Mouse (Mus musculus) adrenal gland, postnatal 4 days (tissue): Measurements from ENCODE around the gene Slc9a9. TPM values are rescaled to one million over a fixed set of nuclear protein-coding genes. Genes with fewer than 3 reads are reported as not detected.

ENCODE experiments used
- DNase-seq, 2 experiments: peaks; one replicate each; pipeline ENCODE4 v3.0.0; 2021 to 2022; ENCODE audit warnings: low spot score in 2 of 2, mixed read lengths in 2 of 2
- total RNA-seq, 2 experiments: library from RNA; stranded (reverse); gene quantifications; 2 replicates each; pipeline ENCODE4 v1.2.3; 2021

Gene Slc9a9
- total RNA-seq, 2 experiments from 2014 or later, result 3.4 to 4.4 TPM

- no peak for DNase-seq
Observed at GRCm38 (mm10) chr9:95150096-95150495, 480.4 kb downstream of the Slc9a9 start.

GRCm38 (mm10) chr9:95150597-95150996, 480.9 kb downstream of the Slc9a9 start:
- DNase-seq, result no peak

- DNase-seq, result no peak
Observed at GRCm38 (mm10) chr9:95150998-95151397, 481.3 kb downstream of the Slc9a9 start.

- DNase-seq, result no peak
Observed at GRCm38 (mm10) chr9:95151746-95152145, 482.0 kb downstream of the Slc9a9 start.

GRCm38 (mm10) chr9:95153966-95154365, 484.3 kb downstream of the Slc9a9 start:
- no peak for DNase-seq

GRCm38 (mm10) chr9:95157948-95158347, 488.2 kb downstream of the Slc9a9 start:
- no peak for DNase-seq

GRCm38 (mm10) chr9:95158916-95159315, 489.2 kb downstream of the Slc9a9 start:
- DNase-seq, result no peak

GRCm38 (mm10) chr9:95160575-95161300, 491.0 kb downstream of the Slc9a9 start:
- no peak for DNase-seq

- DNase-seq, result no peak
Observed at GRCm38 (mm10) chr9:95161699-95162098, 492.0 kb downstream of the Slc9a9 start.

GRCm38 (mm10) chr9:95166224-95166623, 496.5 kb downstream of the Slc9a9 start:
- DNase-seq, result no peak

GRCm38 (mm10) chr9:95167806-95168205, 498.1 kb downstream of the Slc9a9 start:
- no peak for DNase-seq

GRCm38 (mm10) chr9:95168487-95169008, 498.8 kb downstream of the Slc9a9 start:
- DNase-seq, result no peak

GRCm38 (mm10) chr9:95178170-95178569, 508.5 kb downstream of the Slc9a9 start:
- DNase-seq, result no peak

- DNase-seq, result no peak
Observed at GRCm38 (mm10) chr9:95180005-95180404, 510.3 kb downstream of the Slc9a9 start.

- no peak for DNase-seq
Observed at GRCm38 (mm10) chr9:95180569-95180968, 510.9 kb downstream of the Slc9a9 start.

GRCm38 (mm10) chr9:95181241-95182043, 511.7 kb downstream of the Slc9a9 start:
- DNase-seq, result no peak

- DNase-seq, result no peak
Observed at GRCm38 (mm10) chr9:95182272-95182671, 512.6 kb downstream of the Slc9a9 start.

- DNase-seq, result no peak
Observed at GRCm38 (mm10) chr9:95184453-95184852, 514.7 kb downstream of the Slc9a9 start.

GRCm38 (mm10) chr9:95185840-95186239, 516.1 kb downstream of the Slc9a9 start:
- DNase-seq, result no peak

GRCm38 (mm10) chr9:95186386-95187289, 516.9 kb downstream of the Slc9a9 start:
- no peak for DNase-seq
